Mouse (Mus musculus): ENCODE measurements at regions not wholly inside any gene's neighbourhood (a gene's known extent, or its start where the extent isn't known, plus 50 kb on each side); places are given as distances from the start of the nearest gene placed in this dataset.

DNA sequence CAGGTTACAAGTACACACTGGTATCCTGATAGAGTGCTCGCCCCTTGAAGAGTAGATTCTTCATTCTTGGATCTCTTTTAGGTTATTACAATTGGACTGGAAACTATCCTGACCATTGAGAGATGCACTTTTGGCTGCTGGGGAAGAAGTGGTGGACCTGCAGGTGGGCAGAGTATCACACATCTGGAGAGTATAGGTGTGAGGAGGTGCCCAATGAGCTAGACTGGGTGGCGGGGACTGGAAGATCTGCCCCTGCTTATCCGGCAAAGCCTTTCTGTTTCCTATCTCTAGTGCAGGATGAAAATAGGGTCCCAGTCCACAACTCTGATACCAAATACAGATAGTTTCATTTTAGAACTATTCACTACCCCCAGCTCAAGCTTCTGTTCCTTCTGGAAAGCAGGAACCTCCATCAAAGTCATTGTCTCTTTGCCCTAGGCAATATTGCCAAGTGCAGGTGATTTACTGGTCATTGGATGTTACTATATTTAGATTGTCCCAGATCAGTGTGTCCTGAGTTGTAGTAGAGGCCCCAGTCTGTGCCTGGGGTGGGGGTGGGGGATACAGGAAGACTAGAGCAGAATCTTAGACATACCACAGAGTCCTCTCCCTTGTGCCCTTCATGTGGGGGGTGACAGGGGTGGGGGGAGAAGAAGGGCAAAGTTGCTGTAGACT lies 62.5 kb upstream of the Ube2e1 start:
- DNase-seq = no peak

DNA sequence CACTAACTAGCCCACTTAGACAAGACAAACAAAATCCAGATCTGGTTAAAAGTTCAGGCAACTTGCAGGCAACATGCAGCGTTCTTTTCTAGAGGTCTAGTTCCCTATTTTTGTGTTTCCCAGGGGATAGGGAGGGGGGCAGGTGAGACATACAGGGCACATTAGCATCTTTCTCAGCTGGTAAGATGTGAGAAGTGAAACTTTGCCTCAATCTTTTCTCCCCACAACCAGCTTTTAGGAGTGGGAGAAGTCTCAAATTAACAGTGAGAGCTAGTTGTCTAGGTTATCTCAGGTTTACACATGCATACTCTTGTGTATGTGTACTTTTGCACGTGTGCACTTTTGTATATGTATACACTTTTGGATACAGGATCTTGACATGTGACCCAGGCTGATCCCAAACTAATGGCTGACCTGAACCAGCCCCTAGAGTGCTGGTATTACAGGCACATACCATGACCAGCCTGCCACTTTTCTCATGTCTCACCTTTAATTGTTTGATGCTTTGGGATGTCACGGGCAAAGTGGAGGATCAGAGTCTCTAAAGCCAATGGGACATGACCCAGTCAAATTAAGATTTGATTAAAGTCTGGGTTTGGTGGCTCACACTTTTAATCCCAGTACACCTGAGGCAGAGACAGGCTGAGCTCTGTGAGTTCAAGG lies 60.3 kb upstream of the Ube2e1 start:
- no peak for DNase-seq

DNA sequence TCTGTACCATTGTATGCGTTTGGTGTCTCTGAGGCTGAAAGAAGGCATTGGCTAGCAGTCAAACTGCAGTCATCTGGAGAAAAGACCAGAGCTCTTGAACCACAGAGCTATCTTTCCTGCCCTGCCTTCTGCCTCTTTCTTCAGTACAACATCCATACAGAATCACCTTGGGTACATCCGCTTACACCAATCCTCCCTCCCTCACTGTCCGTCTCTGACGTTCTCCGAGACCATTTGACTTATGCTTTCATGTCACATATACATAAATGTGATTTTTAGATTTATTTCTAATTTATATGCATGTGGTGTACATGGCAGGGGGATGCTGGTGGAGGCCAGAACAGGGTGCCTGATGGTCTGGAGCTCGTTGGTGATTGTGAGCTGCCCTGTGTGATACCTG lies 57.7 kb upstream of the Ube2e1 start:
- no peak for DNase-seq

DNA sequence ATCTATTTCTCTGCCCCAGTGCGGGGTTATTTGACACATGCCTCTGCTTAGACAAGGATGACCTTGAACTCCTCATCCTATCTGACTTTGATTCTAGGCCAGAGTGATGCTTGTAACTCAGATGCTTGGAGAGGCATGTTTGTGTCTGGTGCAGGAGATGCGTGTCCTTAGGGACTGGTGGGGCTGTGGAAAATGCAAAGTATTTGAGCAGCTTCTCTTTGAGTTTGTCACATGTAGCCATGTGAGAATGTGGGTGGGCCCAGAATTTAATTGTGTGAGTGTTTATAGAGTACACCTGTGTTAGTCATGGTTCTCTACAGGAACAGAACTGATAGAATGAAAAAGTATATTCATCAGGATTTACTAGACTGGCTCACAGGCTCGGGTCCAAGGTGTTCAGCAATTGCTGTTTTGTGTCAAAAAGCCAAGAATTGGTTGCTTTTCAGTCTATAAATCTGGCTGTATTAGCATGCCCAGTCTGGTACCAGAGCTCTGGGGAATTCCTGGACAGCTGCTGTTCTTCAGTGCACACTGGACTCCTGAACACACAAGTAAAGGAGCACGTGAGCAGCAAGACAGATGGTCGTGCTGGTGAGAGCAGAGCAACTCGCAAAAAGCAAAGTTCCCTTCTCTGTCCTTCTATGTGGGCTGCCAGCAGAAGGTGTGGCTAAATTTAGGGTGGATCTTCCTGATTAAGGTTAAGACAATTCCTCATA lies 54.5 kb upstream of the Ube2e1 start:
- DNase-seq = no peak
